Mouse (Mus musculus): Measurements from ENCODE around the gene Iqcd.

Gene Iqcd

DNA sequence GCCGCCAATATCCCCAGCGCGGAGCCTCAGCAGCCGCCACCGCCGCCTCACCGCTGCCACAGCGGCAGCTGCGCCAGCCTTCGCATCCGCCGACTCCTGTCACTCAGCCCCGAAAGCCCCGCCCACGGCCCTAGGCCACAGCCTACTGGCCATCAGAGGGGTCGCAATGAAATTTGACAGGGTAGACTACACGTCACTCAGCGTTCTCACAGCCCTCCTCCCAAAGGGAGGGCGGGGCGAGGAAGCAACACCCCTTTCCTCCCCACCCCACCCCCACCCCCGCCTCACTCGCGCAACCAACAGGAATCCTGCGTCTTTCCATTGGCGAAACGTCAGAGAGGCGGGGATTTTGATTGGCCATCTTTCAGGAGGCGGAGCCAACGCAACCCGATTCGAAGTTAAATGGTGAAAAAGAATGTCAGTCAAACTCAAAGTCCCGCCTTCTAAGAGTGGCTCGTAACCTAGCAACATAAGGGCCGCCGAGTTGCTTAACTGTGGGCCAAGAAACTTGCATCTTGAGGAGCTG is at the start of gene Iqcd, which contains the start of gene Tpcn1:
Gene Iqcd (plus strand): TSS at position 448 of the 526 bp plus-strand sequence.
Gene Tpcn1 (minus strand): TSS at position 105 of the 526 bp plus-strand sequence.
- in situ Hi-C loops (cut with MboI; ENCODE audit: low pct_unique_long_range_greater_than_20kb in 1 of 2, low sequenced_read_pairs in 2 of 2, unreplicated experiment in 1 of 2): loop anchor here in 1 of 2 experiments (5.0 kb wide), 1 partner anchor 76 kb away; the partner anchor contains the start of gene Slc8b1

DNA sequence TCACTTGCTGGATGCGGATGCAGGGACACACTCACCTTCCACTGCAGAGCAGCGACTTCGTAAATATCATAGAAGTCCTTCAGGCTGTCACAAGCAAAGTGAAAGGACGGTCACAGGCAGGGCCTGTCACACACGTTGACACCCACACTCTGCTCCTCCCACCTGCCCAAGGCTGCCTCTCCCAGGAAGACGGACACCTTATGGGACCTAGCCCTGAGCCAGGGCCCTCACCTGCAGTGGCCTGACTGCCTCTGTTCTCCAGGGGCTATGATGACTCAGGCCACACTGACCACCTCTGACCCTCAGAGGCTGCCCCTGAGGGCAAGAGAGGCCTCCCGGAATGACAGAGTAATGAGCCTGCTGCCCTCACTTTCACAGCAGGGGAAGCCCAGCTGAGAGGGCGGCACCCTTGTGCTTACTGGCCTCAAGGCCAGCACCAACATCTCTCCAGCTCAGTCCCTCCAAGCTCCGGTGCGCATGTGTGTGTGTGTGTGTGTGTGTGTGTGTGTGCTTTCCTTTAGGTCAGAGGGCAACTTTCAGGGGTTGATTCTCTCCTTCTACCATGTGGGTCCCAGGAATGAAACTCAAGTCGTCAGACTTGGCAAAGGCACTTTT is 40.5 kb upstream of the Iqcd start:
- in situ Hi-C loops (cut with MboI; ENCODE audit: low pct_unique_long_range_greater_than_20kb in 1 of 2, low sequenced_read_pairs in 2 of 2, unreplicated experiment in 1 of 2): no loop called here

DNA sequence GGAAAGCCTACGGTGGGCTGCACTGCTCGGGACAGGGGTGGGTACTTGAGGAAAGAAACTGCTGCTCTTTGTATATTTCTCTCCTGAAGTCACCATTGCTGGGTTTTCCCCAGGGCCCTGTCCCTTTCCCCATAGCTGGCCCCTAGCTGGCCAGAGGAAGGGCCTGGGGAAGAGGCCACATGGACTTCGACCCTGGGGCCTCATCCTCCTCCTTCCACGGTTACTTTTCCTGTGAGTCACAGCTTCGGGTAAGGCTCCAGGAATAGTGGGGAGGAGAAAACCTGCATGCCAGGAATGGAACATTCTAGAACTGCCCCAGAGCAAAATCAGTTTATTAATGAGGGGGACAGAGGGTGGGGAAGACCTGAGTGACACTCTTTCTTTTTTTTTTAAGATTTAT is 38.7 kb upstream of the Iqcd start:
- in situ Hi-C loops (cut with MboI; ENCODE audit: low pct_unique_long_range_greater_than_20kb in 1 of 2, low sequenced_read_pairs in 2 of 2, unreplicated experiment in 1 of 2): no loop called here

DNA sequence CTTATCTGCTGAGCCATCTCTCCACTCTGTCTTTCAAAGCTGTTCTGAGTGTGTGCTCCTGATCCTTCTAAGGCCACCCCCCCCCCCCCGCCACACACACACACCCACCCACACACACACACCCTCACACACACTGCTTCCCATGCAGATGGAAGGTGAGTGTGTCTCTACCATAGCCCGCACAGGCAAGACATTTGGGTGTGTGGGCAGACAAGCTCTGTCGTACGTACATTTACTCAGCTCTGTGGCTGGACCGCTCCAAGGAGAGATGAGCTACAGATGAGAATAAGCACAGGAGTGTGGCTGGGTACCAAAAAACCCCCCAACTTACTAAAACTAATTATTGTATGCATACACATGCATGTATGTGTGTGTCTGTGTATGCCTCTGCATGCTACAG is 38.1 kb upstream of the Iqcd start:
- in situ Hi-C loops (cut with MboI; ENCODE audit: low pct_unique_long_range_greater_than_20kb in 1 of 2, low sequenced_read_pairs in 2 of 2, unreplicated experiment in 1 of 2): no loop called here

DNA sequence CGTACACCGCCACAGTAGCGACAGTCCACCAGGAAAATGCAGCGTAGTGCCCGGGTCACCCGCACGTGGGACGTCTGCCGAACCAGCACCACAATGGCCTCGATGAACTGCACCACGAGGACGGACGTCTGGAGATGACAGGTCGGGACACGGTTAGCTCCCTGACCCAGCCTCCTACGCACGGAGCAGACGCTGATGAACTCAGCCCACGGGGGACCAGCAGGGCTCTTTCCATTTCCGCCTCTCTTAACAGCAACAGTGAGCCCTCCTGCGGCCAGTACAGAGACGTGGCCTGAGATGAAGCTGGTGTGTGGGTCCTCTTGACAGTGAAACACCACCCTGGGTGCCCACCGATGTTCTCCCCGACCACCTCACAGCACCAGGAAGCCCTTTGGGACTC is 32.9 kb upstream of the Iqcd start:
- in situ Hi-C loops (cut with MboI; ENCODE audit: low pct_unique_long_range_greater_than_20kb in 1 of 2, low sequenced_read_pairs in 2 of 2, unreplicated experiment in 1 of 2): no loop called here

DNA sequence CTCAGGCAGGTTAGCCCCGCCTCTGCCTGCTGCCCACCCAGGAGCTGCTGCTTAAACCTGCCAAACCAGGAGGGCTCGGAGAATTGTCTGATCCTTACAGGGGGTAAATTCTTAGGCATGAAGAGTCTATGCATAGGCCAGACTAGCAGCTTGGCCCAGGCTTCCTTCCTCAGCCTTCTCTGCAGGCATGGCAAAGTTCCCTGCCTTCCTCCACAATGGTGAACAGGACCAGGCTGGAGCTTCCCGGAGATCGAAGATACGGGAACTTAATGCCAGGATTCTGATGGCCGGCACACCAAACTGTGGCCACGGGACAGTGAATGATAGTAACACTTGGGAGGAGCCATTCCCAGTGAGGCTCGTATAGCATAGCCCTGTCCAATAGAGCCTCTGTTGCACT is 30.8 kb upstream of the Iqcd start:
- in situ Hi-C loops (cut with MboI; ENCODE audit: low pct_unique_long_range_greater_than_20kb in 1 of 2, low sequenced_read_pairs in 2 of 2, unreplicated experiment in 1 of 2): no loop called here

DNA sequence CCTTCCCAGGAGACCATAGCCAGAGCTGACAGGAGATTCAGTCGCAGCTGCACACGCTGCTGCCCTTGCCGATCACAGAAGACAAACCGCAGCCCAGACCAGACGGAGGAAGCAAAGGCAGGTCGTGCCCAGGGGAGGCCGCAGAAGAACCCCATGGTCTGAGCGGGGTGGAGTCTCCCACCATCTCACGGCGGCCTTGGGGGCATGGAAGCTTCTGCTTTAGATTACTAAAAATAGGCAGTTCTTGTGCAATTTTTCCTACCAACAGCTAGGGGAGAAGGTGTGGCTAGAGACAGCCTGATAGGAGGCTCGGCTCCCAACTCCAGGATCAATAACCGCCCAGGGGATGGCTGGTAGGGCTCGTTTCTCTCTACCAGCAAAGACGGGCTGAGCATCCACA is 30.1 kb upstream of the Iqcd start:
- in situ Hi-C loops (cut with MboI; ENCODE audit: low pct_unique_long_range_greater_than_20kb in 1 of 2, low sequenced_read_pairs in 2 of 2, unreplicated experiment in 1 of 2): no loop called here

DNA sequence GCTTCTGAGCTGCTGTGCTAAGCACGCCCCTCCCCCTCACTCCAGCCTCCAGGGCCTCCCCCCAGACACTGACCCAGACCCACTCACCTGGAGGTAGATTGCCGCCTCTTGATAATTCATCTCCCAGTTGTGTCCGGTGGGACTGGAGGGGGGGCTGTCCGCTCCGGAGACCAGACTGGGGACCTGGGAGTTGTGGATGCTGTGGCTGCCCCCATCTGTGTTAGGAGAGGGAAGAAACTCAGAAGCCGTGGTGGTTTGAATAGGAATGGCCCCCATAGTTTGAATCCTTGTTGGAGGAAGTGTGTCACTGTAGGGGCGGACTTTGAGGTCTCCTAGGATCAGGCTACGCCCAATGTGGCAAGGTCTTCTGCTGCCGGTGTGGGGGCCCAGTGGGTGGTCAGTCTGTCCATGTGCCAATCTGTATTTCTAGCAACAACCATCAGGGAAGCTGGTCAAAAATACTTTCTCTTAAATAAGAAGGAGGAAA is 28.6 kb upstream of the Iqcd start:
- in situ Hi-C loops (cut with MboI; ENCODE audit: low pct_unique_long_range_greater_than_20kb in 1 of 2, low sequenced_read_pairs in 2 of 2, unreplicated experiment in 1 of 2): no loop called here

DNA sequence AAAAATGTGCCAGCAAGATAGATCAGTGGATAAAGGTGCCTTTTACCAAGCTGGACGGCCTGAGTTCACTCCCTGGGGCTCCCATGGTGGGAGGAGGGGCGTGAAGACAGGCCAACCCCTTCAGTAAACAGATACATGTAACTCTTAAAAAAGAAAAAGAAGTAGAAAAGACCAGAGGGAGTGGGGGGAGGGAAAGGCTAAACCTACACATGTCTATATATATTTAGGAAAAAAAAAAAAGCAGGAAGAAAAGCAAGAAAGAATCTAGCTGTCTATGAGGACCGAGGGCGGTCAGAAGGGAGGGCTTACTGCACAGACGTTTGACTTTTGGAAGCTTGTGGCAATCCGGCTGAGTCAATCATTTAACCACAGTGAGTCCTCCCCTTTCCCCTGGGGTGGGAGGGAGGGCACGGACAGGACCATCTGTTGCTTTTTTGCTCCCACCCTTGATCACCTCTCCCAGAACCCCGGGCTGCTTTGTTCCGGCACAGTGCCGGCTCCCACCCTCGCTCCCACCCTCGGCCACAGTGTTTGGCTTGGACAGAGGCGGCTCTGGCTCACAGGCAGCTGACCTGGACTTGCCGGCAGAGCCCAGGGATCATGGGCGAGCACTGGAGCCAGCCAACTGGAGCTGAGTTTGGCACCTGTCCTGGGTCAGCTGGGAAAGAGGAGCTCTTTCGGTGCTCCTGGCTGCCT is 28.1 kb upstream of the Iqcd start:
- in situ Hi-C loops (cut with MboI; ENCODE audit: low pct_unique_long_range_greater_than_20kb in 1 of 2, low sequenced_read_pairs in 2 of 2, unreplicated experiment in 1 of 2): no loop called here

DNA sequence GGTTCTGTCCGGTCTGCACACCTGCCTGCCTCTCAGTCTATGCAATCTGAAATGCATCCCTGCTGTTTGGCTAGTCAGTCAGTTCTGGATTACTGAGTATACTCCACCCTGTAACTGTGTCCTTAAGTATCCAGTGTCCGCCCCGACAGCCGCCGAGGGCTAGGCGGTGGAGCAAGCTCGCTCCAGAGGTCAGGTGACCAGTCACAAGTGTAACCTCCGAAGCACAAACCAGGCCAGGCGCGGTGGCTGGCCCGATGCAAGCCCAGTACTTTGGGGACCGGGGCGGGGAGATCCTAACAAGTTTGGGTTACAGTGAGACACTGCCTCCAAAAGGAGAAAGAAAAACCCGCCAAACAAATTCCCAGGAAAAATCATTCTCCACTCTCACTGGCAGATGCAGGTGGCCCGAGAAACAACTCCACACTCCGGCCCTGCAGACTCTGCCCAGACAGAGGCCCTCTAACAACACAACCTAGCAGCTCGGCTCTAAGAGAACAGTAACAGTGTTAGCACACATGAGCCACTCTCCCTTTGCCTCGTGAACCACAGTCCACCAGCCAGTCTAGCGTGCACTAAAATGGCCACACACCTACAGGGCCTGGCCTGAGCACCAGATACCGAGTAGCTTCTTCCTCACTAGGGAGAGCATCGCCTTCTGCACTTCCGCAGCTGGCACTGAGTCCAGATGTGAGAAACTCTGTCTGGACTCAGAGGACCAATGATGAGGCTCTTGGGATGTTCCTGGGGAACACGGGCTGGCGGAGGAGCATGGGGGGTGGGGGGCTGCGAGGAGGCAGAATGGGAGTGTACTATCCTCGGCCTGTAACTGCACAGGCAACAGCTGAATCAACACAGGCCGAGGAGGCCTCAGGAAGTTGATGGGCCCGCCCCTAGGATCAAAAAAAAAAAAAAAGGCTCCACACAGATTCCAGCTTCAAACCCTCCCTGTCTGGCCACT is 25.6 kb upstream of the Iqcd start:
- in situ Hi-C loops (cut with MboI; ENCODE audit: low pct_unique_long_range_greater_than_20kb in 1 of 2, low sequenced_read_pairs in 2 of 2, unreplicated experiment in 1 of 2): no loop called here

DNA sequence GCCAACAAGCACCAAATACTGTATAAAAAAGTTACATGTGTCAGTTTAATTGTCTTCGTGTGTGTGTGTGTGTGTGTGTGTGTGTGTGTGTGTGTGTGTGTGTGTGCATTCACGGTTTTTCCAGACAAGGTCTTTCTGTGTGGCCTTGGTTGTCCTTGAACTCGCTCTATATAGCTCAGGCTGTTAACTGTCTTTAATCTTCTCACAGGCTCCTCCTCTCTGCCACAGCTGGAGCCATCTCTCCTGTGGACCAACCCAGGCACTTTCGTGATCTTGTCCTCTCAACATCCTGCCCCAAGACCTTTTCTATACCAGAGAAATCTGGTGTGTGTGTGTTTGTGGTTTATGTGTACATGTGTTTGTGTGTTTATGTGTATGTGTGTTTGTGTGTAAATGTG is 24.9 kb upstream of the Iqcd start:
- in situ Hi-C loops (cut with MboI; ENCODE audit: low pct_unique_long_range_greater_than_20kb in 1 of 2, low sequenced_read_pairs in 2 of 2, unreplicated experiment in 1 of 2): no loop called here

DNA sequence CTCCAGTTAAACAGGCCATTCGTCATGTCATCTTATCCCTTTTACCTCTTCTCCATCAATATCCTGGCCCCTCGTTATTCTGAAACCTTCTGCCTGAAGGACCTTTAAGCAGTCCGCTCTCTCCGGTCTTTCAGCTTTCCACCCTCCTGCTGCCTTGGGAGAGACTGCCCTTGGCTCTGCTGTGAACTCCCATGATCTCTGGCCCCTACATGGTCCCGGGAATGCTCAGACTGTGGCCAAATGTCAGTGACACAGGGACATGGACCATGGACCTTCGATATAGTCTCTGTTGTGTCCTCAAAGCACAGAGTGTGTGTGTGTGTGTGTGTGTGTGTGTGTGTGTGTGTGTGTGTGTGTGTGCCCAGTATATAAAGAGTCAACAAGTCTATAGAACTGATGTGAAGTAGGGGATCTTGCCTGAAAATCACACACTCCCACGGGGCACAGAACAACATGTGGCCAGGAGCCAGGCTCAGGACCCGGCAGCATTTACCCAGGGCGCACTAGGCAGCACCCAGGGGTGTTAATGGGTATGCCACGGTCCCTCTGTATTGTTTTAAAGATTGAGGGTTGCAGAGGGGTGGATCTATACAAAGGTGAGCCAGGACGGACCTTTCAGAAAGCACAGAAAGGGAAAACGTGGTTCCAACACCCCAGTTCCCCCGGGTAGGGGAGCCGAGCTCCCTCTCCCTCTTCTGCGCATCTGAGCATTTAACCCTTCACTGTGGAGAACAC is 23.5 kb upstream of the Iqcd start:
- in situ Hi-C loops (cut with MboI; ENCODE audit: low pct_unique_long_range_greater_than_20kb in 1 of 2, low sequenced_read_pairs in 2 of 2, unreplicated experiment in 1 of 2): no loop called here

DNA sequence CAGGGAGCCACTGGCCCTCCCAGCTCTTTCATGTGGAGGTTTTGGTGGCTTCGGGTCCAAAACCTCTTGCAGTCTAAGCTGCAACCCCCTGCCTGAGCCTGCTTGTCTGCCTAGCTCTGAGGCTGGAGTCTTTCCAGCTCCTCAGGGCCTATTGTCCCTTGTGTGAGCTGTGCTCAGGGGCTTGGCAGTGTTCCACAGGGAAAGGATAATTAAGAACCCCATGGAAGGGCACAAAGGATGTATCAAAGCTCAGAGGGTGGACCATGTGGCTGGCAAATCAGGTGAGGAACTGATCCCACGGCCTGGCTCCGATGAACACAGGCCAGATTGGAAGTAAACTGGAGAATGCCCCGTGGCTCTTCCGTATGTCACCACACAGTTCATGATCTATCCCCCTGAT is 22.7 kb upstream of the Iqcd start:
- in situ Hi-C loops (cut with MboI; ENCODE audit: low pct_unique_long_range_greater_than_20kb in 1 of 2, low sequenced_read_pairs in 2 of 2, unreplicated experiment in 1 of 2): no loop called here

DNA sequence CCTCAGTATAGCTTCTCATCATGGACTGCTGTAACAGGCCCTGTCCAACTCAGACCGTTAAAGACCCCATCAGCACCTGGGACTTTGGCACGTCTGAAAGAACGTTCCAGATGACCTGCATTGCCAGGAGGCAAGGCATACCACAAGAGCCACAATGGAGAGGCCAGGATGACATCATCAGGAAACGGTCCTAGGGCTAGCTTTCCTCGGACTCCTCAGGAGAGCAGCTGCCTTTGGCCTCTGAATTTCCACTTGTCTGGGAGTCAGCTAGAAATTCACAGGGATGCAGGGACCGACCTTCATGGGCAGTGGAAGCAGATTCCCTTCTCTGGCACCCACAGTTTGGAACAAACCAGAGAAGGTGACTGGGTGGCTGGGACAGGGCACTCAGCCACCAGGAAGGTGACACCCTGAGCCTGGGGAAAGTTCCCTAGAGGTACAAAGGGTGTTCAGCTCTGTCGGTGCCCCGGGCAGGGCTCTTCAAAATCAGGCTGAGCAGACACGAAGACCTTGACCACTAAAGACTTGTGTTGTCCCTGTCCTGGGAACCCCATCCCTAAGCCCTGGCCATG is 22.0 kb upstream of the Iqcd start:
- in situ Hi-C loops (cut with MboI; ENCODE audit: low pct_unique_long_range_greater_than_20kb in 1 of 2, low sequenced_read_pairs in 2 of 2, unreplicated experiment in 1 of 2): no loop called here

DNA sequence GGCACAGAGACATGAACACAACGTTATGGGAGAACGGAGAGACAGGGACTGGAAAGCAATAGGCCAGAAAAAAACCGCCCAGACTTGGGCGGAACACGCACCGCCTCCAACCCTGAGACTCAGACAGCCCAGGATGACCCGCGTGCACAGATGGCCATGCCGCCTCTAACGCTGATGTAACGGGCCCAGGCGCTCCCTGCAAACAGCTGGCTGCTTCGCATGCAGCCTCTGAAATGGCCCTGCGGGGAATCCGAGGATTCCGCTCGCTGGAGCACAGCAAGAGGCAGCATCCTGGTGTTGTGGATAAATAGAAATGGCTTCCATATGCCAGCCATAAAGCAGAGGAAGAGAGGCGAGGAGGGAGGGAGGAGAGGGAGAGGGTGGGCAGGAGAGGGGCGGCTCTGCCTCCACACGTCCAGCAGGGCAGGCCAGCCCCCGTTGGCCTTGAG is 21.5 kb upstream of the Iqcd start:
- in situ Hi-C loops (cut with MboI; ENCODE audit: low pct_unique_long_range_greater_than_20kb in 1 of 2, low sequenced_read_pairs in 2 of 2, unreplicated experiment in 1 of 2): no loop called here

DNA sequence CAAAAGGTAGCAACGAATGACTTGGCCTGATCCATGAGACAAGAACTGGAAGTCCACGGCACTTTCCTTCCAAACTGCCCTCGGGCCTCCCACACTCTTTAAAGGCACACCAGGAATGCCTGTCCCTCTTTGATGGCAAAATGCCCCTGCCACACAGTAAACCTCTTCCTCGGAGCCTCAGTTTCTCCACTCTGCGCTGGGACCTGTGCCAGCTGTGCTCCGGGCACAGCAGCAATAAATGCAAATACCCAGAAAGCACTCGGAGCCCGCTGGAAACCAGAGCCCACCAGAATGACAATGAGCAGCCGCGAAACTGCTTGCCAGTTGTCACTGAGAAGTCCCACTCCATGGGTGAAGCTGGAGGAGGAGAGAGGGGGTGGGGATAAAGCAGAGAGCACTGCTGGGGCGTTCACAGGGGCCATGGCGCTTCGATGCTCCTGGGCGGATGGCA is 21.0 kb upstream of the Iqcd start:
- in situ Hi-C loops (cut with MboI; ENCODE audit: low pct_unique_long_range_greater_than_20kb in 1 of 2, low sequenced_read_pairs in 2 of 2, unreplicated experiment in 1 of 2): no loop called here

DNA sequence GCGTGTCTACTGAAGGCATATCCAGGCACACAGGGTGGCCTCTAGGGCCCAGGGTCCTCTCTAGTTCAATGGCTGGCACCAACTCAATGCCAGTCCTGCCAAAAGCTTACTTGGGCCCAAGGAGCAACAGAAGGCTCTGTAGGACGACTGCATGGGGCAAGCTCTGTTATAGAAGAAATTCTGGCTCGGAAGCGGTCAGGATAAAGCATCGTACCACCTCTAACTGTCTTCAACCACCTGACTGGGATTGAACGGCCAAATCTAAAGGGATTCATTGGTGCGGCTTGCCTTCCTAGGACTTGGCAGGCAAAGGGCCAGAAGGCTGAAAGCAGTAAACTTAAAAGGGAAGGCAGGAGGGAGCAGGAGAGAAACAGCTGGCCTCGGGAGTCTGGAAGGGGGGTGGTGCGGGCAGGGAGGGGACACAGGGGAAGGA is 20.5 kb upstream of the Iqcd start:
- in situ Hi-C loops (cut with MboI; ENCODE audit: low pct_unique_long_range_greater_than_20kb in 1 of 2, low sequenced_read_pairs in 2 of 2, unreplicated experiment in 1 of 2): no loop called here

DNA sequence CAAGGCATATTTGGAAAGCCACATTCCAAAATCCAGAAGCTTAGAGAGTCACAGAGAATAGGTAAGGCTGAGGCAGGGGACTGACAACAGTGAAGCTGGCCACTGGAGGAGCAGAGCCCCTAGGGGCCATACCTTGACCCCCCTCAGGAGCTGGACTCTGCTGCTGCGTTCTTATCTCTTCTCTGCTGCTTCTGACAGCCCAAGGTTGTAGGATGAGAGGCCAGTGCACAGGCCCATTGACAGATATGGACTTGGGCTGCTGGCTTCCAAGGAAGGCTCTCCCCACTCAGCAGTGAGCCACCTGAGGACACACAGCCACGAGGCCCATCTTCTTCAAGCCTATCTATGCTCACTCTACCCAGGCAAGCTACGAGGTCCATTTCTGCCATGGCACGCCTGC is 19.9 kb upstream of the Iqcd start:
- in situ Hi-C loops (cut with MboI; ENCODE audit: low pct_unique_long_range_greater_than_20kb in 1 of 2, low sequenced_read_pairs in 2 of 2, unreplicated experiment in 1 of 2): no loop called here
